Mouse (Mus musculus) kidney, adult 2 months (tissue): ENCODE measurements around the gene Edf1.

ENCODE experiments used
- CTCF ChIP-seq: fragments of 200-500 bp; conservative IDR thresholded peaks from 2 replicates; pipeline ENCODE4 v1.5.1; 2011; ENCODE audit warnings: low read depth, mild to moderate bottlenecking, control low read depth, low read length, moderate library complexity, mixed read lengths; ENCODE audit not compliant: insufficient read depth, insufficient read length
- POLR2A ChIP-seq: fragments of 200-500 bp; IDR thresholded peaks from one replicate; pipeline ENCODE4 v1.6.1; 2011; ENCODE audit warnings: low read depth, low read length, control low read depth

DNA sequence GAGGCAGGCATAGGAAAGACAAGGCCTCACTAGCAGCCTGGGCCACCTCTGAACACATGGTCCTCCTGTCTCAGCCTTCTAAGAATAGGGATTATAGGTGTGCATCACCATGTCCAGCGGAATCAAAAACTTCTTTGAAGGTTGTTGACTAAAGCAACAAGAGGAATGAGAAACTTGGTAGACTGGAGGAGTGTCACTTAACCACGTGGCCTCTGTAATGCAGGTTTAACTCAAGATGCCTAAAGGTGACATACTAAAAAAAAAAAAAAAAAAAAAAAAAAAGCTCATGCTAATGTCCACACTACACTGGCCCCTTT is 22.8 kb upstream of the Edf1 start:
- TF ChIP-seq CTCF (no peak), POLR2A (no peak)
